Mouse (Mus musculus) liver, embryonic 14.5 days (tissue): ENCODE data around the gene Foxo6.

Experiments used
- CTCF ChIP-seq: IDR thresholded peaks from 2 replicates; pipeline ENCODE4 v1.5.1; 2016; ENCODE audit warnings: antibody characterized with exemption, low read depth, control low read depth
- EP300 ChIP-seq: IDR thresholded peaks from 2 replicates; pipeline ENCODE4 v1.6.1; 2016; ENCODE audit warnings: antibody characterized with exemption, low read depth

DNA sequence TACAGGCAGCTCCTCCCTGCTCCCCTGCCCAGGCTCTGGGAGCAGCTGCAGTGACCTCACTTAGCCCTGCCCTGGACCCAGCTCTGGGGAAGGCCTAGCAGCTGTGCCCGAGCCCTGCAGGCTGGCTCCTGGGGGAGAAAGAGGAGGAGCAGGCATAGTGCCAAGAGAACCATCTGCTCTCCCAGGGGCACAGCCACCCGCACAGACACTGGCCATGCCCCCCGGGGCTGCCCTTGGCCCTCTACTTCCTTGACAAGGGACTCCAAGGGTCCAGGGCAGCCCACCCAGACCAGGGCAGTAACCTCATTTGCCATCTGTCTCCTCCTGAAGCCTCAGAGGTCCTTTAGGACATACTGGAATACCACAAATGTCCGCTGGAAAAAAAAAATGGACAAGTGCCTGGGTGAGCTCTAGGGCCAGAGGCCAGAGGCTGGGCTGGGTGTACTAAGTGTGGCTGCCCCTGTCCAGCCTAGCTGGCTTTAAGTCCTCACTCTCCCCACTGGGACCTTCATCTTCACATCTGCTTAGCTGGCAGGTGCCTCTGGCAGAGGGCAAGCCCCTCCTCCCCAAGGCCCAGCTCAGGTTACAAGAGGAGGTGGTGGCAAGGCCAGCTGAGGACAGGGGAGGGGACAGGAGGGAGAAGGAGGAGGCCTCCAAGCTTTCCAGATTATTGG is 9.8 kb downstream of the Foxo6 start:
- TF ChIP-seq EP300 (no peak), CTCF (no peak)
